Mouse (Mus musculus) spleen, adult 2 months (tissue): ENCODE measurements at regions not wholly inside any gene's neighbourhood (a gene's known extent, or its start where the extent isn't known, plus 50 kb on each side); places are given as distances from the start of the nearest gene placed in this dataset.

Experiments
- DNase-seq, 2 experiments: peaks; one replicate each; pipeline versions ENCODE4 v3.0.0 to v3.0.0-alpha.2; 2012 to 2021; ENCODE audit warnings: low spot score in 2 of 2, low read depth in 1 of 2
- H3K27ac ChIP-seq: fragments of 200-500 bp; 2 replicates; pipeline ENCODE4 v1.5.1; 2012; ENCODE audit warnings: low read length, inconsistent platforms; ENCODE audit not compliant: insufficient read depth
- H3K27me3 ChIP-seq: fragments of 200-500 bp; 2 replicates; pipeline ENCODE4 v1.6.1; 2012; ENCODE audit warnings: mild to moderate bottlenecking, moderate library complexity, low read length, inconsistent platforms; ENCODE audit not compliant: control insufficient read depth, insufficient read depth
- H3K36me3 ChIP-seq: fragments of 200-500 bp; 2 replicates; pipeline ENCODE4 v1.6.1; 2012; ENCODE audit warnings: mild to moderate bottlenecking, low read length, inconsistent platforms; ENCODE audit not compliant: control insufficient read depth, insufficient read depth
- H3K4me1 ChIP-seq: fragments of 200-500 bp; 2 replicates; pipeline ENCODE4 v1.6.1; 2011; ENCODE audit warnings: inconsistent platforms; ENCODE audit not compliant: control insufficient read depth, insufficient read depth, insufficient read length
- H3K4me3 ChIP-seq: fragments of 200-500 bp; 2 replicates; pipeline ENCODE4 v1.5.1; 2011; ENCODE audit warnings: mild to moderate bottlenecking, inconsistent platforms; ENCODE audit not compliant: insufficient read depth, insufficient read length; ENCODE audit errors: extremely low read depth
- CTCF ChIP-seq: fragments of 200-500 bp; IDR thresholded peaks from 2 replicates; pipeline ENCODE4 v1.5.1; 2011; ENCODE audit warnings: mild to moderate bottlenecking, inconsistent platforms; ENCODE audit not compliant: insufficient read depth, insufficient read length, insufficient replicate concordance; ENCODE audit errors: extremely low read depth
- POLR2A ChIP-seq: fragments of 200-500 bp; IDR thresholded peaks from 2 replicates; pipeline ENCODE4 v1.6.1; 2011; ENCODE audit warnings: low read depth, low read length, inconsistent platforms
- WGBS: fragments of 180-500 bp; shearing (Covaris S2); methylation state at CpG from one replicate; pipeline ENCODE4 v1.1.7; 2018; 5-methylcytosine and 5-hydroxymethylcytosine counted together

- Histone ChIP-seq H3K27me3 (no peaks in the 10 kb centered on the region), H3K36me3 (no peaks in the 10 kb centered on the region), H3K4me3 (no peak overlapping the region), H3K27ac (no peak overlapping the region), H3K4me1 (no peaks in the 10 kb centered on the region)
- WGBS: 83% methylated on average over 6 of the region's 6 CpGs
- TF ChIP-seq CTCF (no peak), POLR2A (no peak)
- no peak for DNase-seq
Observed at GRCm38 (mm10) chr10:9095163-9095562, 209.3 kb upstream of the Sash1 start.

- Histone ChIP-seq H3K27ac (no peak overlapping the region), H3K4me1 (no peaks in the 10 kb centered on the region), H3K27me3 (no peaks in the 10 kb centered on the region), H3K4me3 (no peak overlapping the region), H3K36me3 (no peaks in the 10 kb centered on the region)
- DNase-seq: no peak
- 83% methylated on average over 10 of the region's 10 CpGs for WGBS
- TF ChIP-seq CTCF: no peak
- no peak for TF ChIP-seq POLR2A
Observed at GRCm38 (mm10) chr10:9092237-9092885, 206.5 kb upstream of the Sash1 start.

GRCm38 (mm10) chr10:9090961-9091360, 205.1 kb upstream of the Sash1 start:
- Histone ChIP-seq H3K27me3 (no peaks in the 10 kb centered on the region), H3K4me3 (no peak overlapping the region), H3K4me1 (no peaks in the 10 kb centered on the region), H3K36me3 (no peaks in the 10 kb centered on the region), H3K27ac (no peak overlapping the region)
- TF ChIP-seq POLR2A: no peak
- WGBS: 93% methylated on average over 6 of the region's 6 CpGs
- DNase-seq: no peak

GRCm38 (mm10) chr10:9087871-9088270, 202.0 kb upstream of the Sash1 start:
- H3K4me3 ChIP-seq: no peak overlapping the region
- no peak overlapping the region for H3K27ac ChIP-seq
- WGBS: 88% methylated on average over 3 of the region's 3 CpGs
- H3K36me3 ChIP-seq: no peaks in the 10 kb centered on the region
- no peaks in the 10 kb centered on the region for H3K27me3 ChIP-seq
- no peak for TF ChIP-seq POLR2A
- H3K4me1 ChIP-seq: no peaks in the 10 kb centered on the region
- no peak for DNase-seq

- no peak for TF ChIP-seq POLR2A
- TF ChIP-seq CTCF: no peak
- no peaks in the 10 kb centered on the region for H3K36me3 ChIP-seq
- DNase-seq: no peak
- H3K27me3 ChIP-seq: no peaks in the 10 kb centered on the region
- WGBS: 70% methylated on average over 3 of the region's 3 CpGs
- no peak overlapping the region for H3K4me3 ChIP-seq
- H3K4me1 ChIP-seq: no peaks in the 10 kb centered on the region
- no peak overlapping the region for H3K27ac ChIP-seq
Observed at GRCm38 (mm10) chr10:9087171-9087570, 201.3 kb upstream of the Sash1 start.

- Histone ChIP-seq H3K4me1 (no peaks in the 10 kb centered on the region), H3K36me3 (no peaks in the 10 kb centered on the region), H3K4me3 (no peak overlapping the region), H3K27me3 (no peaks in the 10 kb centered on the region), H3K27ac (no peak overlapping the region)
- DNase-seq: no peak
- 85% methylated on average over 2 of the region's 2 CpGs for WGBS
- TF ChIP-seq POLR2A: no peak
- no peak for TF ChIP-seq CTCF
Observed at GRCm38 (mm10) chr10:9086666-9087065, 200.8 kb upstream of the Sash1 start.

- no peak for DNase-seq
- Histone ChIP-seq H3K27me3 (no peaks in the 10 kb centered on the region), H3K4me1 (no peaks in the 10 kb centered on the region), H3K36me3 (no peaks in the 10 kb centered on the region), H3K27ac (no peak overlapping the region), H3K4me3 (no peak overlapping the region)
- TF ChIP-seq CTCF (no peak), POLR2A (no peak)
- 92% methylated on average over 7 of the region's 7 CpGs for WGBS
Observed at GRCm38 (mm10) chr10:9085441-9085840, 199.6 kb upstream of the Sash1 start.
